Mouse (Mus musculus) CD4-positive, CD25-positive, alpha-beta regulatory T cell, adult 4 months (primary cell): ENCODE results near the gene Psme3. TPM values are rescaled to one million over a fixed set of nuclear protein-coding genes. Genes with fewer than 3 reads are reported as not detected.
"Not testable (repeated sequence)": the region's sequence is repeated elsewhere in the genome, so short reads cannot be mapped to it uniquely, and the experiment has no call there.

Experiments
- ATAC-seq: one replicate; pipeline ENCODE4 v1.8.0; 2017
- polyA plus RNA-seq, 2 experiments: library from polyadenylated mRNA; unstranded; fragments of 100-300 nt; shearing (Covaris generic); gene quantifications; one replicate each; pipeline ENCODE4 v1.2.1; 2017

The Psme3 gene
- polyA plus RNA-seq, 2 experiments from 2014 or later: 29.8 to 30.0 TPM

DNA sequence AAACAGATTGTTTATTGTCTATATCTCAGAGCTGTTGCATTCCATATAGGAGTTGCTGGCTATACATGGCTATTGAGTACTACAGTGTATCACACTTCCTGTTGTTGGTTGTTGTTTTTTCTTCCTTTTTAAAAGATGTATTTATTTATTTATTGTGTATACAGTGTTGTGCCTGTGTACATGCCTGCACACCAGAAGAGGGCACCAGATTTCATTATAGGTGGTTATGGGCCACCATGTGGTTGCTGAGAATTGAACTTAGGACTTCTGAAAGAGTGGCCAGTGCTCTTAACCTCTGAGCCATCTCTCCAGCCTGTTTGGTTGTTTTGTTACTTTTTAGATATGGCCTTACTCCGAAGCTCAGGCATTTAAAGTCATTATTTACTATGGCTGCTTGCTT lies 1.4 kb upstream of the Psme3 start:
- no peak for ATAC-seq

DNA sequence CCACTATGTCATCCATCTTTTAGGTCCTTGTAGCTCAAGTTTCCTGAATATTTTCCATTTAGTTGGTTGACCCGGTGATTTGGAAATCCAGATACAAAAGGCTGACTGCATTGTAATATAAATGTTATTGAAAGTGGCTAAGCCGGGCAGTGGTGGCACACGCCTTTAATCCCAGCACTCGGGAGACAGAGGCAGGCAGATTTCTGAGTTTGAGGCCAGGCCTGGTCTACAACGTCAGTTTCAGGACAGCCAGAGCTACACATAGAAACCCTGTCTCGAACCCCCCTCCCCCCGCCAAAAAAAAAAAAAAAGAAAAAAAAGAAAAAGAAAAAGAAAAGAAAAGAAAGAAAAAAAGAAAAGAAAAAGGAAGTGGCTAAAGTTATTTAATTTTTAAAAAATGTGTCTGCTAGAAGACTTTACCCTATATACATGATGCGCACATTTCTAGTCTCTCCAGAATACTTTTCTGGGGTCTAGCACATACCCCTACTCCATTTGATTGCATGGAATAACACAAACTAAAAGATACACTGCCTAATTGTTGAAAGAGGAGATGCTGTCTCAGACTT lies 847 bp upstream of the Psme3 start:
- no peak for ATAC-seq

DNA sequence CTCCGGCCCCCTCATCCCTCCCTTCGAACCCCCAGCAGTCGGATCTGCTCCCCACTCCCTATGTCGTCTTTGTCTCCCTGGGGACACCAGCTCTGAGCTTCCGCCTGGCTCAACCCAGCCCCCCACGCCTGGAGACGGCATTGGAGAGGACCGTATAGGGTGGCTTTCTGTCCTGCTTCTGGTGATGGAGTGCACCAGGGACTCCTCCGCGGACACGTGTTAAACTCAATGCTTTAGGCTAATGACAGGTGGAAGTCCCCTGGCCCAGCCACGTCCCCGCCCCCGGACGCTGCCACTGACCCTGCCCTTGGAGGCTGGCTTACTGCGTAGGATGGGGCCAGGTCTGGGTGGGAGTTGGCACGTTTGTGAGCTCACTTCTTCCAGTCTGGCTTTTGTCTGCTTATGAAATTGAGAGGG lies 496 bp downstream of the Psme3 start:
- ATAC-seq: peak; percentile 21

DNA sequence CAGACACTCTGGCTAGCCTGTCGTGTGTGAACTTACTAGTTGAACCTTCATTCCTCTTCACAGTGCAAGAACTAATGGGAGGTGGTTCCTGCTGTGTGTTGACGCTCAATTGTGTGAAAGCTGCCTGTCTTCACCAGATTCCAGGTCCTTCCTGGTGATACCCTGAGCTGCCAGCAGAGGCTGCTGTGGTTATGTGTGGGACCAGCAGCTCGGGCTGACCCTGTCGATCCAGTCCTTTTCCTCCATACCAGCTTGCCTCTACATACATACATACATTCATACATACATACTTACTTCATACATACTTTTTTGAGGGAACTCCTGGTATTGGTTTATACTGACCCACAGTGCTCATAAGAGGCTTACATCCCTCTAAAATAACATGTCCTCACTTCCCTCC lies 7.6 kb downstream of the Psme3 start:
- ATAC-seq: no peak

DNA sequence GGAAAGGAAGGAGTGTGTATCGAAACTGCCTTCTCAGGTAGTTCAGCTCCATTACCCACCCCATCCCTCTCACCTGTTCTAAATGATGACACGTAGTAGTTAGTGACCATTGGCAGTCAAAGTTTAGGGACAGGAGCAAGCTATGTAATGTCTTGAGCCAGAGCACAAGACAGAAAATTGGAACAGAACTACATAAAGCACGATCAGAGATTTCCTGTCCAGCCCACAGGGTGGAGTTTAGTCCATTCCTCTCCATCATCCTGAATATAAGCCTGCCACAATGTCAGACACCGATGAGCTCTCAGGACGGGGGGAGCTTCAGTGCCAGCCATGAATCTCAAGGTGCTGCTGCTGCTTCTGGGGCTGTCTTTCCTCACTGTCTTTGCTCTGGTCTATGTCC lies 8.8 kb downstream of the Psme3 start, which contains the start of gene Aoc2:
Gene Aoc2 (plus strand): TSS at position 301 of the 400 bp plus-strand sequence.
- ATAC-seq: no peak

DNA sequence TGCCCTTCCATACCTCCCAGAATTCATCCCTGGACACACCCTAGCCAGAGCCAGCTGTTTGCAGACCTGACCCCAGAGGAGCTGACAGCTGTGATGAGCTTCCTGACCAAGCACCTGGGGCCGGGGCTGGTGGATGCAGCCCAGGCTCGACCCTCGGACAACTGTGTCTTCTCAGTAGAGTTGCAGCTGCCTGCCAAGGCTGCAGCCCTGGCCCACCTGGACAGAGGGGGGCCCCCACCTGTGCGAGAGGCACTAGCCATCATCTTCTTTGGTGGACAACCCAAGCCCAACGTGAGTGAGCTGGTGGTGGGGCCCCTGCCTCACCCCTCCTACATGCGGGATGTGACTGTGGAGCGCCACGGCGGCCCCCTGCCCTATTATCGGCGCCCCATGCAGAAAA lies 9.2 kb downstream of the Psme3 start:
- not testable (repeated sequence) for ATAC-seq

DNA sequence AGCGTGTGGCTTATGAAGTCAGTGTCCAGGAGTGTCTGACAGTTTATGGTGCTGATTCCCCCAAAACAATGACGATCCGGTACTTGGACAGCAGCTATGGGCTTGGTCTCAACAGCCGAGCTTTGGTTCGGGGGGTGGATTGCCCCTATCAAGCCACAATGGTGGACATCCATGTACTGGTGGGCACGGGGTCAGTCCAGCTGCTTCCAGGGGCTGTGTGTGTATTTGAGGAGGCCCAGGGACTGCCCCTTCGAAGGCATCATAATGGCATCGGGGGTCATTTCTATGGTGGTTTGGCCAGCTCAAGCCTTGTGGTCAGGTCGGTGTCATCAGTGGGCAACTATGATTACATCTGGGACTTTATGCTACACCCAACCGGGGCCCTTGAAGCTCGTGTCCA lies 10.1 kb downstream of the Psme3 start:
- no peak for ATAC-seq

DNA sequence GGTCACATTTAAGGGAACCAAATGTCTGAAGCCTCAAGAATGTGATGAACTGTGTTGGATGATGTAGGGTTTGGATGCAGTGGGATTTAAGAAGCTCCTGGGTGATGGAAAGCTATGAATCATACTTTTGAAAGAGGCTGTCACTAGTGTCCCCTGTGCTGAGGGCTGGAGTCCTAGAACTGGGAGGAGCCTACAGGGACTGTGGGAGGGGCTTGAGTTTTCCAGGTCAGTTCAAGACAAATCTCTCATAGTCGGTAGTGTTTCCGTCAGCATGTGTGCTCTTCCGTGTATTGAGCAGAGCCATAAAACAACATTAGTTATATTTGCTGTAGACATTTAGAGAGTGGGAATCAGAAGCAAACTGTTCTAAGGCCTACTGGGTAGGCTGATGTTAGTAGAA lies 11.3 kb downstream of the Psme3 start:
- ATAC-seq: no peak

DNA sequence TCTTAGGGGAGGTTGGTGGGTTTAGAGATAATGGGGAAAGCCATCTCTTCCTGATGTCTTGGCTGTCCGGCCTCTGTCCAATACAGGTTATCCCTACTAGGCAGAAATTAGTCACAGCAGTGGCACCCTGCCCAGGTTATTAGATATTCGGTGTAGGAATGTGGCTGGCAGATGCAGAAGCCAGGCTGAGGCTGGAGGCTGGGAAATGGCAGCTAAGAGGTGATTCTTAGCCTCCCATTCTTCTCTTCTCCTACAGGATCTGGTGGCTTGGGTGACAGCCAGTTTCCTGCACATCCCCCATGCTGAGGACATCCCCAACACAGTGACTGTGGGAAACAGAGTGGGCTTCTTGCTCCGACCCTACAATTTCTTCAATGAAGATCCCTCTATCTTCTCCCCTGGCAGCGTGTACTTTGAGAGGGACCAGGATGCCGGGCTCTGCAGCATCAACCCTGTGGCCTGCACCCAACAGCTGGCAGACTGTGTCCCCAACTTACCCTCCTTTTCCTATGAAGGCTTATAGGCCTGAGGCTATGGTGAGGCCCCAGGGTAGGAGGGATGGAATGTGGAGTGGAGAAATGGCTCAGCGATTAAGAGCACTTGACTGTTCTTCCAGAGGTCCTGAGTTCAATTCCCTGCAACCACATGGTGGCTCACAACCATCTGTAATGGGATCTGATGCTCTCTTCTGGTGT lies 13.1 kb downstream of the Psme3 start:
- ATAC-seq: no peak

DNA sequence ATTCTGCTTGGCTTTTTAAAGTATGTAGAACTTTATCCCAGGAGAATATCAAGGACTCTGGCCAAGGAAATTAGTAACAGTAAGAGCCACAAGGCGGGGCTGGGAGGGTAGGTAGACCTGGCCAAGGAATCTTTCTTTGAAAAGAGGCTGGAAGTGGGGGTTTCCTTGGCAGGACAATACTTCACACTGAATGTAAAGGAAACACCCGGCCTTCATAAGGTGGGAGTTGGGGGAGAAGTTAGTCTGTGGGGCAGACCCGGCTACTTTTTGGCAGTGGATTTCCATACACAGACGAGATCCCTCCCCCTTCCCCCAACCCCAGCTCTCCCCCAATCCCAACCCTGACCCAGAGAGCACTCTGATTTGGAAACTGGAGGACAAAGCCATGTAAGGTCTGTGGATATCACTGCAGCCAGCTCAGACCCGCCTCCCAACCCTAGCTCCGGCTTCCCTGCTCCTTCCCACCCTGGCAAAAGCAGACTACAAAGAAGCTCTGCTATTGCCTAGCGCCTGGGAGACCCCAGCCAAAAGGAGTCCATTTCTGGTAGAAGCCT lies 14.4 kb downstream of the Psme3 start, which contains the start of gene Aoc3:
Gene Aoc3 (plus strand): TSS at position 235 of the 554 bp plus-strand sequence.
- no peak for ATAC-seq

DNA sequence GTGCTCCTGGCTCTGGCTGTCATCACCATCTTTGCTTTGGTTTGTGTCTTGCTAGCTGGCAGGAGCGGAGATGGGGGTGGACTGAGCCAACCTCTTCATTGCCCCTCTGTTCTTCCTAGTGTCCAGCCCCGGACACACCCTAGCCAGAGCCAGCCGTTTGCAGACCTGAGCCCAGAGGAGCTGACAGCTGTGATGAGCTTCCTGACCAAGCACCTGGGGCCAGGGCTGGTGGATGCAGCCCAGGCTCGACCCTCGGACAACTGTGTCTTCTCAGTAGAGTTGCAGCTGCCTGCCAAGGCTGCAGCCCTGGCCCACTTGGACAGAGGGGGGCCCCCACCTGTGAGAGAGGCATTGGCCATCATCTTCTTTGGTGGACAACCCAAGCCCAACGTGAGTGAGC lies 14.9 kb downstream of the Psme3 start:
- ATAC-seq: not testable (repeated sequence)

DNA sequence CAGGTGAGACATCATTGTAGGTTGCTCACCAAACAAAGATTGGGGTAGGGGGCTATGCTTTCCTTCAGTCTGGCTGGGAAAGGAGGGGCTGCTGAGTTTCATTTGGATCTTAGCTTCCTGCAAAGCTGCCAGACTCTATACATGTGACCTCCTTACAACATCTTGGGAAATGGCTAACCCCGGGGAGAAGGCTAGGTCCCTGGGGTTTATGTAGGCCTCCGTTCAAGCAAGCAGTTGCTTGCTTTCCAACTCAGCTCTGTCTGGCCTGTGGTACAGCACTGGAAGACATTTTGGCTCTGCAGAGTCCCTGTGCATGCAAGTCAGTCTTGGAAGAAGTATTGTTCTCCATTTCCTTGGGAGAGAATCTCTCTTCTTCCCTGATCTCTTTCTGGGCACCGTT lies 16.5 kb downstream of the Psme3 start:
- no peak for ATAC-seq

DNA sequence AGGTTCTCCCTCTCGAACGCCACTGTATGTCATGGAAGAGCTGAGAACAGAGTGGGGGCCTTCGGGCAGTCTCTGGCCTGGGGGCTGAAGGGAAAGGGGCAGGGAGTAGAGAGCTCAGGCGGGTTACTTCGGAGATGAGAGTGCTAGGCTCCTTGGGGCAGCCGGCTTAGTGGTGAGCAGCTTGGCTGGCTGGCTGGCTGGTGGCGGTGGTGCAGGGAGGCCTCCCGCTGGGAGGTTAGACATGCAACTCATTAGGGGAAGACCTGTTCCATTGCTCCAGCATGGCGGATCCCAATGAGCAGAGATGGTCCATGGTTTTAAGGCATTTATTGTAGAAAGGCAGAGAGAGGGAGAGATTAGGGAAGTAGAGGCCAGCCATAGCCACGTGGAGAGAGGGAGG lies 18.0 kb downstream of the Psme3 start:
- no peak for ATAC-seq

DNA sequence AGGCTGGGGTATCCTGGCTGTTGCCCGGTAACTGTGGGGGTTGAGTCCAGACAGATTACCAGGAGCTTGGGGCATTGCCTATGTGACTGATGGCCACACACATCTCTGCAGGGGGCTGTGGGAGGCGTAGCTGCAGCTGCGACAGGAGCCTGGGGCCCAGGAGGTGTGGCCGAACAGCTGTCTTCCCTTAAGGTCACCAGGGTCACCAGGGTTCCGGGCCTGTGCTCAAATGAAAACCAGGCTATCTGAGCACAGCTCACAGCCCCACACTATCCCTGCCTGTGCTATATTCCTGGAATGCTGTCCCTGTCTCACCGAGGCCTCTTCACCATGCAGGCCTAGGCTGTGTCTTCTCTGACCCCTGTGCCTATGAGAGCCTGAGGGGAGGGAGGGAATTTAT lies 18.5 kb downstream of the Psme3 start:
- ATAC-seq: no peak

DNA sequence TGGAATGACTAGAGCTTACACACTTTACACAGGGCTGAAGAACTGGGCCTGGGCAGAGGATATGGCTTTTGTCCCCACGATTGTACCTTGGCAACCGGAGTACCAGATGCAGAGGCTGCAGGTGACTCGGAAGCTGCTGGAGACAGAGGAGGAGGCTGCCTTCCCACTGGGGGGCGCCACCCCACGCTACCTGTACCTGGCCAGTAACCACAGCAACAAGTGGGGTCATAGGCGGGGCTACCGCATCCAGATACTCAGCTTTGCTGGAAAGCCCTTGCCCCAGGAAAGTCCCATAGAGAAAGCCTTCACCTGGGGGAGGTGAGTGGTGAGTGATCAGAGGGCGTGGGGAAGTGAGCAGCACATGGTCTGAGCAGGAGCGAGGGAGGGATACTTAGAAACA lies 19.7 kb downstream of the Psme3 start:
- no peak for ATAC-seq

DNA sequence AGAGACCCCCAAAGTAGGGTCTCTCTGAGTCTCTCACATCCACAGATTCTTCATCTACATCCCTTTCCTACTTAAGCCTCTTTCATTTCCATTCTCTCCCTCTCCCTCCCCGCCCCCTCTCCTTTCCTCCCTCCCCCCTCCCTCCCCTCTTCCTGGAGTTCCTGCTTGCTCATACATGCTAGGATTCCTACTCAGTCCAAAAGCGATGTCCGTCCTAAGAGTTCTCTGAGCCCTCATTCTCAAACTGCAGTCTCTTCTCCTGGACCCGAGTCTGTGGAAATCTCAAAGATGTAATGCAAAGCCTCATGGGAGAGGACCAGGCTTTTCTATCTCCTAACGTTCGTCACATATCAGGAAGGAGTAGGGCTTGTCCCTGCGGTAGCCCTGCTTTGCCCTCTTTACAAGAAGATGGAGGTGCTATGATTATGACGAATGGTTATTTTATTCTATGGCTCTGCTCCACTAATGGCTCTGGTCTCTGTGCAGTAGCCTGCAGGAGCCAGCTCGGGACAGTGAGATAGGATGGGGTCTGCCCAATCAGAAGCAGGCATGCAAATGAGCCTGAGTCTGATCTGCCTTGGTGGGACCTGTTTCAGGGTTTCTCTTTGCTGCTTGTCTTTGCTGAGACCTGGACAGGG lies 22.2 kb downstream of the Psme3 start:
- ATAC-seq: no peak

DNA sequence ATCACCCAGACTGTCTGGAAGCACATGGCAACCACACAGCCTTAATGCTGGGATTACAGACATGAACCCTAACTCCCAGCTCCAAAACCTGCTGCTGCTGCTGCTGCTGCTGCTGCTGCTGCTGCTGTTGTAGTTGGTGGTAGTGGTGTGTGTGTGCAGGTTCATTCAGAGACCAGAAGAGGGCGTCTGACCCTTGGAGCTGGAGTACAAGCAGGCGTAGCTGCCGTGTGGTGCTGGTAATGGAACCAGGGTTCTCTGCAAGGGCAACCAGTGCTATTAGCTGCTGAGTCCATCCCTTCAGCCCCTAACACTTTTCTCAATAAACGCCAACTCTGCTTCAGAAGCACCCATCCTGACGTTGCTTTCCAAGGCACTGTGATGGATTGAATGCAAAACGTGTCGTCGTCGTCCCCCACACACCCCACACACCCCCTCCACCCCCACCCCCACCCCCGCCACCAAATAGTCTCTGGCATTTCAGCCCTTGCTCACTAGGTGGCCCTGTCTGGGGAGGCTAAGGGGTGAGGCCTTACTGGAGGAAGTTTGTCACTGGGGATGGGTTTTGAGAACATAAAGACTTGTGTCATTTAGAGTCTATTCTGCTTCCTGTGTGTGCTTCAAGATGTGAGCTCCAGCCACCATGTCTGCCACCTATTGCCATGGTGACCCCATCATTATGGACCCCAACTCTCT lies 31.2 kb downstream of the Psme3 start:
- no peak for ATAC-seq

DNA sequence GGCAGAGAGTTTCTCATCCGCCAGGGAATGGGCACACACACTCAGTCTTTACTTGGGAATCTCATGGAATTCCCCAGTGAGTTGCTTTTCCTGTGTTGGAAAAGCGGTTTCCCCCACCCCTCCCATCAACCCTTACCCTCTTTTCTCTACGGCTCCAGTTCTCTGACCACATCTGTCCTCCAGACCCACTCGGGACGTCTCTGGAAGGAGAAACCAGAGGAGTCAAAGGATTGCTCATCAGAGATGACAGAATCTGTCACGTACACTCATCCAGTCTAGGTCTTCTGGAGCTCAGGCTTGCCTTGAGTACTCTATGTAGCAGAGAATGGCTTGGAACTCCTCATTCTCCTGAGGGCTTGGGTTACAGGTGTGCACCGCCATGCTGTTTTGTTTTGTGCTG lies 32.8 kb downstream of the Psme3 start:
- ATAC-seq: no peak

DNA sequence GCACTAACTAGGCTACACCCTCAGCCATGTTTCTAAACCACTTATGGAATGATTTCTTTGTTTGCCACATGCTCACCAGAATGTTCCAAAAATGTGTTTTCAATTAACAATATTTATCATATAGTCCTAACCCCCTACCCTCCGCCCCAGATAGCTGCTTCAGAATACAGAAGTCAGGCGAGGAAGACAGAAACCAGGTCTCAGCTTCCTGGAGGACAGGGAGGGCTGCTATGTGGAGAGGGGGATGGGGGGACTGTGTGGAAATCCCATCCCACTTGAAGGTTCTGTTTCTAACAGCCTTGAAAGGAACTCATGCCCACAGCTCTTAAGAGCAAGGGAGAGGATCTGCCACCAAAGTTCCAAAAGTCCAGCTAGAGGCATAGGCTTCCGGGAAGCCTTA lies 33.2 kb downstream of the Psme3 start:
- no peak for ATAC-seq

DNA sequence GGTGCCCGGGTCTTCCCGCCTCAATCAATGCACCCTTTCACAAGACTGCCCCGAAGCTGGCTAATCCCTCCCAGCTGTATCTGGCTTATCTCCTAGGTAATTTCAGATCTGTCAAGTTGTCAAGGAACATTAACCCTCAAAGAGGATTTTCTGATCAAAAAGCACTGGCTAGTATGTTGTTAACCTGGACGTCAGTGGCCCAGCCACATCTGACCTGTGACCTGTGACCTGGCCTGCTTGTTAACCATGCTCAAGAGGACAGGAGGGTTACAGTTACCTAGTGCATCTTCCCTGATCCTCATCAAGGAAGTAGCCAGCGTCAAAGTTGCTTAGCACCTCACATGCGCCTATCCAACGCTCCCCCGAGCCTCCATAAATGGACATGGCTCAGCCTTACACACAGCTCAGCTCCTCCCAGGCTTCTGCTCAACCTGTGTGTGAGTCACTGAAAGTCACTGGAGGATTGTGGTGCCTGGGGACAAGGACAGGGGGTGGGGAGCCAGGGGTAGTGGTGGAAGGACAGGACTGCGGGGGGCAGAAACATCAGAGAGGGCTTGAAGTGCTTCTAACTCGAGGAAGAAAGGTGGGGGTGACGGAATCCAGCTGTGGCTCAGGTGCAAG lies 35.2 kb downstream of the Psme3 start:
- no peak for ATAC-seq

DNA sequence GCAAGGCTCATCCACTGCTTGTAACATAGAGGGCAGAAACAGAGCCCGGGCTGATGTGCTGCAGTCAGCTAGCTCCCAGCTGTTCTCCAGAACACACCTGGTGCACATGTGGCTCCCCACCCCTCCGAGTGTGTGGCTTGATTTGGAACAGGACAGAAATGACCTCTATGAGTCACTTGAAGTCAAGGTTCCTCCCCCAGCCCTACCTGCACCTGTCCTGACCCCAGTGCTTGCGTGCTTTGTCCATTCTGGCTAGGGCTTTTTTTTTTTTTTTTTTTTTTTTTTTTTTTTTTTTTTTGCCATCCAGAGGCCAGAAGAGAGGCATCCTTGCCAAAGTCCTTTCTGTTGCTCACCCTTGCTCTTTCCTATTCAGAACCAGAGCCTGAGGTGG lies 35.7 kb downstream of the Psme3 start:
- no peak for ATAC-seq

DNA sequence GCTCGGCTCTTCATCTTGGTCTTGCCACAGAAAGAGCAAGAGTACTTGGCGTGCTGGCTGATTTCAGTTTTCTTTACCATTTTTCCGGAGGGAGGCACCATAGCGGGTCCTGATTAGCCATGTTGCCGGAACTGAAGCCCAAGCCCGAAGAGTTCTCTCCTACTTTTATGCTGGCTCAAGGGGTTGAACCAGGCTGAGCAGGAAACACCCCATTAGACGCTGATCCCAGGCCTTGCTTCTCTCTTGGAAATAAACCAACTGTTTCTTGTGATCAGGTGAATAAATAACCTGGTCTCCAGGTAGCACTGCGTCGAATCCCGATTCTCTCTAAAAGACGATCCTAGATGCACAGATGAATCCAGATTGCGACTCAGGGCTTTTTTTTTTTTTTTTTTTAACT lies 37.4 kb downstream of the Psme3 start:
- ATAC-seq: no peak
